Mouse (Mus musculus): ENCODE results near the gene Pgghg.

DNA sequence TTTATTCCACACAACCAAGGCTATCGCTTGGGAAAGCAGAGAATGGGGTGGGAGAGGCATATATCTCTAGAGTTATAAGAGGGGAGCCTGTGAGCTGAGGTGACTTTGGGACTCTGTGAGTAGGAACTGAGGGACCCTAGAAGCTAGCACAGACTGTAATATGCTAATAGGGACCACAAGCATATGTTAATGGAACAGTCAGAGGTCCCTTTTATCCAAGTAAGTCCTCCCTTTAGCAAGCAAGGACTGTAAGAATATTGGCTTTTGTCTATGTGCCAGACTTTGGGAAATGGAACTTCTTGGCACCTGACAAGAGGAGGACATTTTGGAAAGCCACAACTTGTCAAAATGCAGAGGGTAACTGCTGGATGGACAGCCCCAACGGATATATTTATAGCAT, 2.3 kb upstream of the Pgghg start:
- TF ChIP-seq CTCF (conservative IDR thresholded peaks at IDR 0.05 in 1 of 2, IDR thresholded peaks at IDR 0.05 in 1 of 2; ENCODE audit: low read depth in 2 of 2, low read length in 2 of 2): no peak
- no peak for TF ChIP-seq CHD1 (IDR thresholded peaks at IDR 0.05; ENCODE audit: low read depth, low read length)
- TF ChIP-seq MAFK (IDR thresholded peaks at IDR 0.05; ENCODE audit: insufficient replicate concordance, low read length): no peak
- no peak for TF ChIP-seq POLR2A (IDR thresholded peaks at IDR 0.05; ENCODE audit: low read depth, low read length)
- TF ChIP-seq MEF2A (IDR thresholded peaks at IDR 0.05; ENCODE audit: borderline replicate concordance, low read depth, low read length): no peak
- no peak for TF ChIP-seq ELF1 (IDR thresholded peaks at IDR 0.05; ENCODE audit: low read depth, low read length)
- TF ChIP-seq MAZ (IDR thresholded peaks at IDR 0.05; ENCODE audit: low read depth, low read length): no peak
- no peak for TF ChIP-seq E2F4 (IDR thresholded peaks at IDR 0.05; ENCODE audit: insufficient replicate concordance, low read depth, low read length)
